Mouse (Mus musculus) heart, embryonic 14.5 days (tissue): Measurements from ENCODE around the gene Trim69. TPM values are rescaled to one million over a fixed set of nuclear protein-coding genes. Genes with fewer than 3 reads are reported as not detected.

Experiments
- ATAC-seq: fragments of 200-750 bp; cut with Nextera tagmentation; 2 replicates; pipeline ENCODE4 v1.8.0; 2017; ENCODE audit warnings: low read depth, moderate TSS enrichment; ENCODE audit not compliant: insufficient number of reproducible peaks, insufficient read depth, low FRiP score
- H3K27ac ChIP-seq, 2 experiments: fragments of 200-500 bp in 1 of 2; fragments of 300-500 bp in 1 of 2; sonication (generic) in 1 of 2; replicated peaks in 1 of 2; 2 replicates each; pipeline ENCODE4 v1.5.1; 2012 to 2014; ENCODE audit warnings: low read depth in 2 of 2, low read length in 2 of 2, control low read depth in 1 of 2, mild to moderate bottlenecking in 1 of 2, mixed read lengths in 1 of 2; ENCODE audit not compliant: control insufficient read depth in 1 of 2, insufficient read depth in 1 of 2
- H3K27me3 ChIP-seq: fragments of 300-500 bp; sonication (generic); 2 replicates; pipeline ENCODE4 v1.6.1; 2014; ENCODE audit warnings: mild to moderate bottlenecking, low read length, control low read depth; ENCODE audit not compliant: control insufficient read depth, insufficient read depth
- H3K36me3 ChIP-seq: fragments of 300-500 bp; sonication (generic); 2 replicates; pipeline ENCODE4 v1.6.1; 2014; ENCODE audit warnings: mild to moderate bottlenecking, control low read depth, low read length, mixed read lengths; ENCODE audit not compliant: control insufficient read depth, insufficient read depth
- H3K4me1 ChIP-seq, 2 experiments: fragments of 200-500 bp in 1 of 2; fragments of 300-500 bp in 1 of 2; sonication (generic) in 1 of 2; 2 replicates each; pipeline ENCODE4 v1.6.1; 2012 to 2014; ENCODE audit warnings: low read length in 2 of 2, control low read depth in 1 of 2, mixed read lengths in 1 of 2; ENCODE audit not compliant: control insufficient read depth in 2 of 2, insufficient read depth in 2 of 2
- H3K4me2 ChIP-seq: fragments of 300-500 bp; sonication (generic); 2 replicates; pipeline ENCODE4 v1.6.1; 2014; ENCODE audit warnings: mild to moderate bottlenecking, low read length
- H3K4me3 ChIP-seq, 2 experiments: fragments of 200-500 bp in 1 of 2; fragments of 300-500 bp in 1 of 2; sonication (generic) in 1 of 2; 2 replicates each; pipeline ENCODE4 v1.5.1; 2012 to 2014; ENCODE audit warnings: low read length in 2 of 2, mild to moderate bottlenecking in 2 of 2, control low read depth in 1 of 2, low read depth in 1 of 2, moderate library complexity in 1 of 2; ENCODE audit not compliant: control insufficient read depth in 1 of 2, insufficient read depth in 1 of 2
- H3K9ac ChIP-seq: fragments of 300-500 bp; sonication (generic); 2 replicates; pipeline ENCODE4 v1.6.1; 2014; ENCODE audit warnings: mild to moderate bottlenecking, low read length
- H3K9me3 ChIP-seq: fragments of 300-500 bp; sonication (generic); 2 replicates; pipeline ENCODE4 v1.6.1; 2016; ENCODE audit warnings: low read length, control low read depth; ENCODE audit not compliant: control insufficient read depth
- WGBS: fragments of 180-500 bp; shearing (Covaris S2); extraction: QIAGEN DNeasy Blood & Tissue Kit; methylation state at CpG from one replicate; pipeline ENCODE4 v1.1.7; 2014; 5-methylcytosine and 5-hydroxymethylcytosine counted together
- polyA plus RNA-seq: library from polyadenylated mRNA; unstranded; fragments of >200 nt; fragmentation: Nextera tagmentation; extraction: Ambion mirVana; gene quantifications from 2 replicates; pipeline ENCODE4 v1.2.1, GENCODE M21; 2014

The Trim69 gene
- polyA plus RNA-seq, 1 experiment from 2014 or later, result 0.15 TPM

DNA sequence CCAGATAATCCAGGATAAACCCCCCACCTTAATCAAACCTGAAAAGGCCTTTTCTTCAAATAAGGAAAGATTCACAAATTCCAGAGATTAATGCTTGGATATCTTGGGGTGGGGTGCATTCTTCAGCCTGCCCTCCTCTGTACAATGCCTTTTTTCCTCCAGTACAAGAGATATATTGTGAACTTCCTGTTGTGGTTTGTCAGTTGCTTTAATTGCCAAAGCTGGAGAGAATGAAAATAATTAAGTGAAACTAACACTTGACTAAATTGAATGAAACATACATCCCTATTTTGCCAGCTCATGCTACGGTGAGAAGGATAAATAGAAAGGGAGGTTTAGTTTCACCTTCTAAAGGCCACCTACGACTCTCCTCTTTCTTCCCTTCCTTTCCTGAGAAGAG lies 57.7 kb downstream of the Trim69 start:
- H3K9me3 ChIP-seq, result no peaks in the 10 kb centered on the region
- H3K4me2 ChIP-seq, result no peak overlapping the region
- 78% methylated on average over 2 of the region's 2 CpGs for WGBS
- H3K4me1 ChIP-seq, result peaks cover 0 to 3% of the 10 kb centered on the region in 2 experiments; a peak in 2 of 4 replicates
- no peak overlapping the region for H3K27ac ChIP-seq
- no peak overlapping the region for H3K9ac ChIP-seq
- H3K4me3 ChIP-seq, result no peak overlapping the region
- no peaks in the 10 kb centered on the region for H3K36me3 ChIP-seq
- no peaks in the 10 kb centered on the region for H3K27me3 ChIP-seq
- ATAC-seq, result no peak

DNA sequence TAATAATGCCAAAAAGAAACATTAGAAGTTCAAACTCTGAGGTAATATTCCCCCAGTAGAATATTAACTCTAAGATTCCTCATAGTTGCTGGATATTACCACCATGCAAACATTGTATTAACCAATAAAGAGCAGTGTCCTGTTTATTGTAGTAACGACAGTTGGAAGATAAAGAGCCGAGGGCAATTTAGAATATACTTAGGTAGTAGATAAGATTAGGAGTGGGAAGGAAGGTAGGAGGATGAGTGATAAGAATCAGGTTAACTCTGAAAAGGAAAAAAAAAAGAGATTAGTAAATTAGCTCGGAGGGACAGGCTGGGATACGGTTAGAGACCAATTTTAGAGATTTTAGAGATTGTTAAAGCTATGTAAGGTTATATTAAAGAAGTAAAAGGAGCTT lies 60.9 kb downstream of the Trim69 start:
- ATAC-seq, result no peak
- no peak overlapping the region for H3K9ac ChIP-seq
- H3K9me3 ChIP-seq, result no peaks in the 10 kb centered on the region
- no peak overlapping the region for H3K4me3 ChIP-seq
- no peaks in the 10 kb centered on the region for H3K36me3 ChIP-seq
- no peak overlapping the region for H3K27ac ChIP-seq
- H3K4me1 ChIP-seq, result peaks cover 0 to 3% of the 10 kb centered on the region in 2 experiments; a peak in 2 of 4 replicates
- H3K27me3 ChIP-seq, result no peaks in the 10 kb centered on the region
- H3K4me2 ChIP-seq, result no peak overlapping the region
- WGBS, result 20% methylated on average over 4 of the region's 4 CpGs

DNA sequence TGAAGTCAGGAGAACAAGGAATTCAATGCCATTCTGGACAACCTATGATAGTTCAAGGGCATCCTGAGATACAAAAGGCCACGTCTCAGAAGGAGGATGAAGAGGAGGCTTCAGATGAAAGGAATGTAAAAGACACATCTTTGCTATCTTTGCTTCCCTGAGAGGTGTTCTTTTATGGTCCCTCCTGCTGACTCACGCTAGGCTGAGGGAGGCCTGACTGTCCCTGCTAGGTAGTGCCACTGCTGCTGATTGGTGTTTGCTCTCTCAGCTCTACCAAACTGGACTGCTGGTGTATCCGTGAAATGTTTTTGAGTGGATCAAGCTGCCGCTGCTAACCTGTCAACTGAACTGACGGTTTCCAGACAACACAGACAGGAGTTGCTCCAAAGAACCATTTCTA lies 61.3 kb downstream of the Trim69 start:
- 16% methylated on average over 5 of the region's 5 CpGs for WGBS
- H3K9ac ChIP-seq, result no peak overlapping the region
- H3K27ac ChIP-seq, result no peak overlapping the region
- no peak overlapping the region for H3K4me3 ChIP-seq
- H3K4me2 ChIP-seq, result no peak overlapping the region
- no peak for ATAC-seq
- no peaks in the 10 kb centered on the region for H3K9me3 ChIP-seq
- H3K4me1 ChIP-seq, result peaks cover 0 to 3% of the 10 kb centered on the region in 2 experiments; a peak in 2 of 4 replicates
- no peaks in the 10 kb centered on the region for H3K27me3 ChIP-seq
- no peaks in the 10 kb centered on the region for H3K36me3 ChIP-seq

DNA sequence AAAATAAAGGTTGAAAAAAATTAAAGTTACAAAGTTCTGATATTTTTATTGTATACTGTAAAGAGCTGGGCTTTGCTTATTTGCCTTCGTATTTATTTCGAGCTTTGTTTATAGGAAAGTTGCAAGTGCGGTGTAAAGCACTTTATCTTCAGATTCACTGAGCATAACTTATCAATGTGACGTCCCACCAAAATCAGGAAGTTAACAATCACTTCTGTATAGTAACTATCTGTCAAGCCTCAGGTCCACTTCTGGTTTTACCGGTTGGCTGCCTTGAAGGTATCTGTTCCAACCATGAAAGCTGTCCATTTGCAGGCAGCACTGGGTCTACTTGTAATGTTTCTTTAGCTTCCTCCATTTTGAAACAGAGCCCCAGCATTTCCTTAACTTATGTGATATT lies 61.8 kb downstream of the Trim69 start:
- Histone ChIP-seq H3K4me1 (peaks cover 0 to 3% of the 10 kb centered on the region in 2 experiments; a peak in 2 of 4 replicates), H3K4me3 (no peak overlapping the region), H3K9me3 (no peaks in the 10 kb centered on the region), H3K4me2 (no peak overlapping the region), H3K36me3 (no peaks in the 10 kb centered on the region), H3K9ac (no peak overlapping the region), H3K27me3 (no peaks in the 10 kb centered on the region), H3K27ac (no peak overlapping the region)
- no peak for ATAC-seq
- WGBS, result 66% methylated on average over 5 of the region's 5 CpGs

DNA sequence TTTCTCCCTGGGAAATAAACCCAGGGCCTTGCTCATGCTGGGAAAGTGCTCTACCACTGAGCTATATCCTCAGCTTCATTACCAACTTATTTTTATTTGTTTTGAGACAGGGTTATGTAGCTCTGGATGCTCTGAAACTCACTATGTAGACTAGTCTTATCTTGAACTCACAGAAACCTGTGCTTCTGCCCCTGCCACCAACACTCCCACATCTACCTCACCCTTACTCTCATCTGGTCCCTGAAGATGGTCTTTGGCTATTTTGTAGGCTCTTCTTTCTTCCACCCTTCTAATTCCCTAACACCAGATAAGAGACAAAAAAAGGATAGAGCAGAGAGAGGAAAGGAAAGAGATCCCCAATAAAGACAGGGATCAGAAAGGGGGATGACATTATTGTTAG lies 63.2 kb downstream of the Trim69 start:
- no peak overlapping the region for H3K4me2 ChIP-seq
- H3K9me3 ChIP-seq, result no peaks in the 10 kb centered on the region
- H3K9ac ChIP-seq, result no peak overlapping the region
- no peak overlapping the region for H3K27ac ChIP-seq
- no peak overlapping the region for H3K4me3 ChIP-seq
- H3K4me1 ChIP-seq, result peaks cover 0 to 3% of the 10 kb centered on the region in 2 experiments; a peak in 2 of 4 replicates
- ATAC-seq, result no peak
- no peaks in the 10 kb centered on the region for H3K27me3 ChIP-seq
- H3K36me3 ChIP-seq, result no peaks in the 10 kb centered on the region

Other genes with a start within 250 kb of the Trim69 start
- 35.7 and 40.1 TPM in 2 replicates for gene Ctdspl2, start 204.7 kb upstream of the Trim69 start, polyA plus RNA-seq
- 0.08 TPM in 1 of 2 replicates, not detected in the other for gene Mageb3, start 204.6 kb upstream of the Trim69 start, polyA plus RNA-seq
- 11.9 and 13.0 TPM in 2 replicates for gene Eif3j1, start 132.2 kb upstream of the Trim69 start, polyA plus RNA-seq
- gene Spg11, start 42.3 kb upstream of the Trim69 start, polyA plus RNA-seq, result 6.1 TPM in 2 replicates
- gene B2m, start 13.0 kb upstream of the Trim69 start, polyA plus RNA-seq, result 299 and 301 TPM in 2 replicates
- not detected in 2 replicates for gene Patl2, start 25.5 kb downstream of the Trim69 start, polyA plus RNA-seq
- not detected in 2 replicates for gene Terb2, start 25.6 kb downstream of the Trim69 start, polyA plus RNA-seq
- 63.6 and 63.7 TPM in 2 replicates for gene Sord, start 74.0 kb downstream of the Trim69 start, polyA plus RNA-seq
- gene Duox2, start 137.7 kb downstream of the Trim69 start, polyA plus RNA-seq, result 0.07 and 0.08 TPM in 2 replicates
- gene Duoxa2, start 138.2 kb downstream of the Trim69 start, polyA plus RNA-seq, result not detected in 2 replicates
- not detected in 2 replicates for gene Duoxa1, start 153.0 kb downstream of the Trim69 start, polyA plus RNA-seq
- gene Duox1, start 155.0 kb downstream of the Trim69 start, polyA plus RNA-seq, result 0.04 and 0.05 TPM in 2 replicates
- 3.6 TPM in 2 replicates for gene Shf, start 208.5 kb downstream of the Trim69 start, polyA plus RNA-seq